ENCODE assay signal across 8 mouse cellular contexts in genomic region chr16:4683193-4683580, GRCm38 (mm10). TPM values are rescaled to one million over a fixed set of nuclear protein-coding genes. Genes with fewer than 3 reads are reported as not detected.
A peak's percentile ranks its signal among the peaks of the same experiment; 100 is the strongest.
DNase-seq lines count a peak whose midpoint lies in the region; ATAC-seq lines count a peak whose summit lies in the region.

No protein-coding gene starts in this region.

- peak overlapping the region; percentile 94 for H3K4me2 ChIP-seq in kidney, embryonic 14.5 days (replicated peaks; ENCODE audit: low read depth, low read length)
- H3K4me2 ChIP-seq in hindbrain, embryonic 16.5 days (ENCODE audit: low read length), result peak overlapping the region; percentile 75
- H3K4me2 ChIP-seq in midbrain, embryonic 14.5 days (ENCODE audit: low read length), result peak overlapping the region; percentile 94

- H3K9me3 ChIP-seq in kidney, embryonic 14.5 days (ENCODE audit: control insufficient read depth, low read length), result no peaks in the 10 kb centered on the region
- no peaks in the 10 kb centered on the region for H3K9me3 ChIP-seq in hindbrain, embryonic 16.5 days (ENCODE audit: control insufficient read depth, low read length)
- H3K9me3 ChIP-seq in midbrain, embryonic 14.5 days (ENCODE audit: control insufficient read depth, low read length), result no peaks in the 10 kb centered on the region

- no peak for DNase-seq in kidney, postnatal 36 days
- peak; percentile 50 for DNase-seq in c-Kit-positive CD71-negative TER-119-negative erythroid progenitor cells, embryonic 14.5 days (ENCODE audit: low read depth)
- no peak for DNase-seq in midbrain, embryonic 14.5 days
- no peak for DNase-seq in spleen, postnatal 4 days (ENCODE audit: low spot score in 2 of 2)
- DNase-seq in embryo, embryonic 11 days, result no peak
- no peak for DNase-seq in cerebellum, postnatal 36 days

- 31% methylated on average over 9 of the region's 9 CpGs for WGBS in kidney, embryonic 14.5 days
- WGBS in hindbrain, embryonic 16.5 days, result 33% methylated on average over 9 of the region's 9 CpGs
- WGBS in midbrain, embryonic 14.5 days, result 34% methylated on average over 9 of the region's 9 CpGs

- no peak for ATAC-seq in kidney, embryonic 14.5 days (ENCODE audit: low FRiP score, low TSS enrichment)
- ATAC-seq in hindbrain, embryonic 16.5 days, result no peak
- no peak for ATAC-seq in midbrain, embryonic 14.5 days (ENCODE audit: low FRiP score, low TSS enrichment)

- peak overlapping the region; percentile 24; the same call in 1 of the 2 replicates for H3K27ac ChIP-seq in kidney, embryonic 14.5 days (ENCODE audit: low read depth, low read length)
- peak overlapping the region; percentile 91 for H3K27ac ChIP-seq in hindbrain, embryonic 16.5 days (ENCODE audit: low read depth, low read length)
- H3K27ac ChIP-seq in midbrain, embryonic 14.5 days (replicated peaks; ENCODE audit: low read depth, low read length), result peak overlapping the region; percentile 50

- H3K27me3 ChIP-seq in kidney, embryonic 14.5 days (ENCODE audit: control insufficient read depth, insufficient read depth, low read length), result no peaks in the 10 kb centered on the region
- H3K27me3 ChIP-seq in hindbrain, embryonic 16.5 days (replicated peaks; ENCODE audit: control insufficient read depth, insufficient read depth, low read length), result no peaks in the 10 kb centered on the region
- H3K27me3 ChIP-seq in midbrain, embryonic 14.5 days (ENCODE audit: control insufficient read depth, insufficient read depth, low read length), result no peaks in the 10 kb centered on the region

- H3K9ac ChIP-seq in kidney, embryonic 14.5 days (ENCODE audit: low read depth, low read length), result peak overlapping the region; percentile 90
- H3K9ac ChIP-seq in hindbrain, embryonic 16.5 days (ENCODE audit: low read depth, low read length), result peak overlapping the region; percentile 93
- H3K9ac ChIP-seq in midbrain, embryonic 14.5 days (replicated peaks; ENCODE audit: low read length), result peak overlapping the region; percentile 80

- peaks cover 10% of the 10 kb centered on the region for H3K36me3 ChIP-seq in kidney, embryonic 14.5 days (ENCODE audit: control insufficient read depth, insufficient read depth, low read length)
- H3K36me3 ChIP-seq in hindbrain, embryonic 16.5 days (ENCODE audit: control insufficient read depth, insufficient read depth, low read length), result peaks cover 6% of the 10 kb centered on the region; the same call in 1 of the 2 replicates
- peaks cover 10% of the 10 kb centered on the region for H3K36me3 ChIP-seq in midbrain, embryonic 14.5 days (ENCODE audit: control insufficient read depth, insufficient read depth, low read length)

- H3K4me3 ChIP-seq in kidney, embryonic 14.5 days (ENCODE audit: low read length), result peak overlapping the region; percentile 93
- H3K4me3 ChIP-seq in hindbrain, embryonic 16.5 days (ENCODE audit: low read length), result peak overlapping the region; percentile 93
- H3K4me3 ChIP-seq in midbrain, embryonic 14.5 days (replicated peaks; ENCODE audit: low read depth, low read length), result peak overlapping the region; percentile 89

- H3K4me1 ChIP-seq in kidney, embryonic 14.5 days (ENCODE audit: control insufficient read depth, insufficient read depth, low read length), result peaks cover 16% of the 10 kb centered on the region
- peaks cover 23% of the 10 kb centered on the region for H3K4me1 ChIP-seq in hindbrain, embryonic 16.5 days (ENCODE audit: control insufficient read depth, insufficient read depth, low read depth, low read length)
- H3K4me1 ChIP-seq in midbrain, embryonic 14.5 days (ENCODE audit: control insufficient read depth, insufficient read depth, low read length), result peaks cover 12% of the 10 kb centered on the region; the same call in 1 of the 2 replicates

RNA-seq across cellular contexts. Expression of gene Coro7, which starts 3.6 kb away (rescaled TPM):
- polyA plus RNA-seq in kidney, embryonic 14.5 days (2014; fragmentation: Nextera tagmentation; extraction: Ambion mirVana), result 12.0 and 16.4 TPM in 2 replicates
- 32.1 and 36.6 TPM in 2 replicates for polyA plus RNA-seq in hindbrain, embryonic 16.5 days (2015; fragmentation: Nextera tagmentation; extraction: Ambion mirVana)
- 23.3 and 25.7 TPM in 2 replicates for polyA plus RNA-seq in midbrain, embryonic 14.5 days (2014; fragmentation: Nextera tagmentation; extraction: Ambion mirVana)

RNA-seq across cellular contexts. Expression of gene Nmral1, which starts 36.0 kb away (rescaled TPM):
- 132 and 145 TPM in 2 replicates for polyA plus RNA-seq in kidney, embryonic 14.5 days (2014; fragmentation: Nextera tagmentation; extraction: Ambion mirVana)
- 53.7 and 58.2 TPM in 2 replicates for polyA plus RNA-seq in hindbrain, embryonic 16.5 days (2015; fragmentation: Nextera tagmentation; extraction: Ambion mirVana)
- polyA plus RNA-seq in midbrain, embryonic 14.5 days (2014; fragmentation: Nextera tagmentation; extraction: Ambion mirVana), result 80.9 and 91.4 TPM in 2 replicates

RNA-seq across cellular contexts. Expression of gene Hmox2, which starts 43.0 kb away (rescaled TPM):
- polyA plus RNA-seq in kidney, embryonic 14.5 days (2014; fragmentation: Nextera tagmentation; extraction: Ambion mirVana), result 103 and 113 TPM in 2 replicates
- polyA plus RNA-seq in hindbrain, embryonic 16.5 days (2015; fragmentation: Nextera tagmentation; extraction: Ambion mirVana), result 107 and 121 TPM in 2 replicates
- polyA plus RNA-seq in midbrain, embryonic 14.5 days (2014; fragmentation: Nextera tagmentation; extraction: Ambion mirVana), result 91.6 and 96.4 TPM in 2 replicates

RNA-seq across cellular contexts. Expression of gene Dnaja3, which starts 43.4 kb away (rescaled TPM):
- 46.3 and 68.8 TPM in 2 replicates for polyA plus RNA-seq in kidney, embryonic 14.5 days (2014; fragmentation: Nextera tagmentation; extraction: Ambion mirVana)
- polyA plus RNA-seq in hindbrain, embryonic 16.5 days (2015; fragmentation: Nextera tagmentation; extraction: Ambion mirVana), result 70.6 and 71.9 TPM in 2 replicates
- polyA plus RNA-seq in midbrain, embryonic 14.5 days (2014; fragmentation: Nextera tagmentation; extraction: Ambion mirVana), result 44.8 and 55.0 TPM in 2 replicates

RNA-seq across cellular contexts. Expression of gene Vasn, which starts 43.4 kb away (rescaled TPM):
- polyA plus RNA-seq in kidney, embryonic 14.5 days (2014; fragmentation: Nextera tagmentation; extraction: Ambion mirVana), result 14.4 and 16.1 TPM in 2 replicates
- polyA plus RNA-seq in hindbrain, embryonic 16.5 days (2015; fragmentation: Nextera tagmentation; extraction: Ambion mirVana), result 6.0 and 7.0 TPM in 2 replicates
- 3.4 and 3.9 TPM in 2 replicates for polyA plus RNA-seq in midbrain, embryonic 14.5 days (2014; fragmentation: Nextera tagmentation; extraction: Ambion mirVana)

Comparison
In these comparisons a context has a peak if more than half of its experiments do, and no peak if none do; other contexts are left out.
1. H3K27ac ChIP-seq: peak in every context shown above with its lines; median percentile 91 in hindbrain, embryonic 16.5 days; 50 in midbrain, embryonic 14.5 days; 24 in kidney, embryonic 14.5 days.